Mouse (Mus musculus): Measurements from ENCODE around the gene Pex19.

DNA sequence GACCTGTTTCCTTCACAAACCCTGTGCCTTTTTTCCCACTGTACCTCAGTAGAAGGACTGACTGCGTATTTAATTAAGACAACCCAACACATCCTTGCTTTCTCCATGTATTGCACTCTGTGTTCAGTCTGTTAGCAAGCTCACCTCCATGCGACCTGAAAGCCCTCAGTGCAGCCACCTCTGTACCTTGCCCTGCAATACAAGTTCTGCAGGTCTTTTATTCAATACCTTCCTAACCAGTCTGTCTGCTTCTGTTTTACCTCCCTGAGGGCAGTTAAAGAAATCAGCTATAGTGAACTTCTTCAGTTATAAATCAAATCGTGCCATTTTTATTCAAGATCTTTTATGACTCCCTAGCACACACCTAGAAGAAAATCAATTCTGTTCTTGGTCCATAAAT is 15.0 kb downstream of the Pex19 start:
- TF ChIP-seq CTCF (IDR thresholded peaks at IDR 0.05; ENCODE audit: control insufficient read depth, insufficient read depth, insufficient replicate concordance, low read depth, low read length) (no peak), POLR2A (IDR thresholded peaks at IDR 0.05; ENCODE audit: control insufficient read depth, low read depth, low read length) (no peak)
